Mouse (Mus musculus) left cerebral cortex, adult 9 months (tissue): ENCODE measurements at regions not wholly inside any gene's neighbourhood (a gene's known extent, or its start where the extent isn't known, plus 50 kb on each side); places are given as distances from the start of the nearest gene placed in this dataset.

Experiments
- DNase-seq, 2 experiments: peaks; one replicate each; pipeline ENCODE4 v3.0.0; 2022; ENCODE audit warnings: low spot score in 2 of 2

GRCm38 (mm10) chr4:70844742-70845141 lies 309.9 kb upstream of the Megf9 start:
- no peak for DNase-seq

GRCm38 (mm10) chr4:70810956-70811316 lies 276.1 kb upstream of the Megf9 start:
- no peak for DNase-seq

GRCm38 (mm10) chr4:70810311-70810955 lies 275.6 kb upstream of the Megf9 start:
- no peak for DNase-seq

- DNase-seq, result peak in 1 of 2 experiments; percentile 10
Measured at GRCm38 (mm10) chr4:70804925-70805342, 270.1 kb upstream of the Megf9 start.

GRCm38 (mm10) chr4:70798483-70798882 lies 263.7 kb upstream of the Megf9 start:
- no peak for DNase-seq

- no peak for DNase-seq
Measured at GRCm38 (mm10) chr4:70797935-70798334, 263.1 kb upstream of the Megf9 start.

- DNase-seq, result no peak
Measured at GRCm38 (mm10) chr4:70783487-70783886, 248.7 kb upstream of the Megf9 start.

GRCm38 (mm10) chr4:70781591-70781990 lies 246.8 kb upstream of the Megf9 start:
- DNase-seq, result no peak

- no peak for DNase-seq
Measured at GRCm38 (mm10) chr4:70776273-70776672, 241.5 kb upstream of the Megf9 start.

GRCm38 (mm10) chr4:70743425-70743824 lies 208.6 kb upstream of the Megf9 start:
- peak in 1 of 2 experiments; percentile 3 for DNase-seq

- DNase-seq, result no peak
Measured at GRCm38 (mm10) chr4:70742002-70742401, 207.2 kb upstream of the Megf9 start.

- DNase-seq, result no peak
Measured at GRCm38 (mm10) chr4:70741121-70741520, 206.3 kb upstream of the Megf9 start.

GRCm38 (mm10) chr4:70709126-70709689 lies 174.4 kb upstream of the Megf9 start:
- no peak for DNase-seq

- no peak for DNase-seq
Measured at GRCm38 (mm10) chr4:70705128-70705752, 170.4 kb upstream of the Megf9 start.

GRCm38 (mm10) chr4:70700894-70701293 lies 166.1 kb upstream of the Megf9 start:
- DNase-seq, result peak; percentile 1 to 12

- no peak for DNase-seq
Measured at GRCm38 (mm10) chr4:70664181-70664580, 129.4 kb upstream of the Megf9 start.

GRCm38 (mm10) chr4:70621431-70621837 lies 86.6 kb upstream of the Megf9 start:
- no peak for DNase-seq

GRCm38 (mm10) chr4:70619636-70620287 lies 85.0 kb upstream of the Megf9 start:
- peak; percentile 23 to 59 for DNase-seq

GRCm38 (mm10) chr4:70615794-70616193 lies 81.0 kb upstream of the Megf9 start:
- no peak for DNase-seq

- no peak for DNase-seq
Measured at GRCm38 (mm10) chr4:70614411-70614810, 79.6 kb upstream of the Megf9 start.

GRCm38 (mm10) chr4:70603209-70603852 lies 68.5 kb upstream of the Megf9 start:
- peak in 1 of 2 experiments; percentile 21 for DNase-seq

- peak in 1 of 2 experiments; percentile 45 for DNase-seq
Measured at GRCm38 (mm10) chr4:70601301-70601700, 66.5 kb upstream of the Megf9 start.
